Mouse (Mus musculus) lung, embryonic 14.5 days (tissue): ENCODE measurements around the gene Tgfbr1. TPM values are rescaled to one million over a fixed set of nuclear protein-coding genes. Genes with fewer than 3 reads are reported as not detected.
A peak's percentile ranks its signal among the peaks of the same experiment; 100 is the strongest.

ENCODE experiments used
- ATAC-seq: fragments of 200-750 bp; cut with Nextera tagmentation; 2 replicates; pipeline ENCODE4 v1.8.0; 2017; ENCODE audit warnings: mild to moderate bottlenecking, moderate TSS enrichment, moderate library complexity; ENCODE audit not compliant: insufficient read depth
- DNase-seq: peaks from one replicate; pipeline ENCODE4 v3.0.0-alpha.2; 2015
- H3K27ac ChIP-seq: fragments of 300-500 bp; sonication (generic); 2 replicates; pipeline ENCODE4 v1.5.1; 2014; ENCODE audit warnings: low read depth, mild to moderate bottlenecking, moderate library complexity
- H3K27me3 ChIP-seq: fragments of 300-500 bp; sonication (generic); 2 replicates; pipeline ENCODE4 v1.6.1; 2014; ENCODE audit warnings: low read length, control low read depth; ENCODE audit not compliant: insufficient read depth
- H3K36me3 ChIP-seq: fragments of 300-500 bp; sonication (generic); 2 replicates; pipeline ENCODE4 v1.6.1; 2014; ENCODE audit warnings: control low read depth; ENCODE audit not compliant: insufficient read depth
- H3K4me1 ChIP-seq: fragments of 300-500 bp; sonication (generic); 2 replicates; pipeline ENCODE4 v1.6.1; 2014; ENCODE audit warnings: antibody characterized with exemption, control low read depth; ENCODE audit not compliant: insufficient read depth
- H3K4me2 ChIP-seq: fragments of 300-500 bp; sonication (generic); 2 replicates; pipeline ENCODE4 v1.6.1; 2014; ENCODE audit warnings: mild to moderate bottlenecking
- H3K4me3 ChIP-seq: fragments of 300-500 bp; sonication (generic); 2 replicates; pipeline ENCODE4 v1.5.1; 2014; ENCODE audit warnings: low read depth, low read length
- H3K9ac ChIP-seq: fragments of 300-500 bp; sonication (generic); 2 replicates; pipeline ENCODE4 v1.6.1; 2014
- H3K9me3 ChIP-seq: fragments of 300-500 bp; sonication (generic); 2 replicates; pipeline ENCODE4 v1.6.1; 2016; ENCODE audit warnings: low read depth, low read length, control low read depth
- CTCF ChIP-seq: IDR thresholded peaks from 2 replicates; pipeline ENCODE4 v1.5.1; 2016; ENCODE audit warnings: antibody characterized with exemption, low read depth
- WGBS: fragments of 180-500 bp; shearing (Covaris S2); extraction: QIAGEN DNeasy Blood & Tissue Kit; methylation state at CpG from one replicate; pipeline ENCODE4 v1.1.7; 2014; 5-methylcytosine and 5-hydroxymethylcytosine counted together
- polyA plus RNA-seq: library from polyadenylated mRNA; unstranded; fragments of >200 nt; fragmentation: Nextera tagmentation; extraction: Ambion mirVana; gene quantifications from 2 replicates; pipeline ENCODE4 v1.2.1, GENCODE M21; 2014

The Tgfbr1 gene
- polyA plus RNA-seq, 1 experiment from 2014 or later: 36.6 TPM

DNA sequence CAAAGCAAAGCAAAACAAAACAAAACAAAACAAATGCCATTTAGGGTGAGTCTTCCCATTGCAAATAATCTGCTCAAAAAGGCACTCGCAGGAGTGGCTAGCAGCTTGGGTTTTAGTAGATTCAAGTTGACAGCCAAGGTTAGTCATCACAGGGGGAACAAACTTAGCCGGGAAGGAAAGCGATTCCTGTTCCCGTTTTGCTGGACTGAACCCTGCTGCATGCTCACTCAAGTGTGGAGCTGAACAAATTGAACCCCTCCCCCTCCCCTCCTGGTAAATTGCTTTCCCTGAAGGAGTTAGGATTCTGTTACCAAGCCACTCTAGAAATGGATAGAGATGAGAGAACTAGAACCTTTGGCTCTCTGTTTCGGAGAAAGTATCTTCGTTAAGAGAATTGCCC lies 3.3 kb upstream of the Tgfbr1 start:
- H3K4me2 ChIP-seq: no peak overlapping the region
- no peaks in the 10 kb centered on the region for H3K9me3 ChIP-seq
- no peaks in the 10 kb centered on the region for H3K27me3 ChIP-seq
- WGBS: 45% methylated on average over 6 of the region's 6 CpGs
- H3K4me3 ChIP-seq: no peak overlapping the region
- no peak overlapping the region for H3K9ac ChIP-seq
- TF ChIP-seq CTCF: no peak
- H3K36me3 ChIP-seq: no peaks in the 10 kb centered on the region
- H3K4me1 ChIP-seq: peaks cover 17% of the 10 kb centered on the region; the same call in 1 of the 2 replicates
- peak; percentile 25 for DNase-seq
- no peak for ATAC-seq
- H3K27ac ChIP-seq: no peak overlapping the region

GRCm38 (mm10) chr4:47351386-47352049 lies 1.5 kb upstream of the Tgfbr1 start:
- peak overlapping the region; percentile 32; the same call in 1 of the 2 replicates for H3K9ac ChIP-seq
- no peak for ATAC-seq
- H3K27ac ChIP-seq: peak overlapping the region; percentile 52; the same call in 1 of the 2 replicates
- no peaks in the 10 kb centered on the region for H3K9me3 ChIP-seq
- peak; percentile 78 for DNase-seq
- peak overlapping the region; percentile 90 for H3K4me2 ChIP-seq
- no peaks in the 10 kb centered on the region for H3K27me3 ChIP-seq
- 18% methylated on average over 9 of the region's 9 CpGs for WGBS
- peaks cover 12% of the 10 kb centered on the region; the same call in 1 of the 2 replicates for H3K4me1 ChIP-seq
- peak overlapping the region; percentile 92 for H3K4me3 ChIP-seq
- no peaks in the 10 kb centered on the region for H3K36me3 ChIP-seq
- TF ChIP-seq CTCF: peak; percentile 66

DNA sequence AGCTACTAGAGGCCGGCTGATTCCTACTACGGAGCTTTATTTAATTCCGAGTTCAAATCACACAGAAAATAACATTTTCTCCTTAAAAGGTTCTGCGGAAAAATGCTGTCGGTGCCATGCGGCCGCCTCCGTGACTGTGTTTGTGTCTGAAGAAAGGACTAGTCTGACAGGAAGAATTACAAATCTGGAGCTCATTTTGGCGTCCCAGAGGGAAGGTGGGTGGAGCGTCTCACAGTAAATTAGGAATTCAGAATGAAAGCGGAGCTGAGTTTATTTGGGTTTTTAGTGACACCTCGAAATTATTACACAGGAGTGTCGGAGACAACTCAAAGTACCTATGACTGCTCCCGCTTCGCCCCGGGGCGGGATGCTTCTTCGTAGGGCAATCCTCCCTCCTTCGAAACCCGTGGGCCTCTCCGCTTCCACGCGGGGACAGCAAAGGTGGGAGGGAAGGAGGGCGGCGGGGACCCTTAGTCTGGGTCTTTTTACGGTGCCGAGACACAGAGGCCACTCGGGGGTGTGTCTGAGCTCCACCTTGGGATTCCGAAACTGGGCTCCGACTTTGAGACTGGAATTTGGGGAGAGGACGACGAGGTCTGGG lies 861 bp upstream of the Tgfbr1 start:
- Histone ChIP-seq H3K4me3 (peak overlapping the region; percentile 92), H3K27me3 (no peaks in the 10 kb centered on the region), H3K4me2 (peak overlapping the region; percentile 90), H3K36me3 (no peaks in the 10 kb centered on the region), H3K4me1 (peaks cover 12% of the 10 kb centered on the region; the same call in 1 of the 2 replicates), H3K9me3 (no peaks in the 10 kb centered on the region), H3K27ac (peak overlapping the region; percentile 66), H3K9ac (peak overlapping the region; percentile 60)
- ATAC-seq: no peak; the same call in 1 of the 2 replicates
- WGBS: under 1% methylated on average over 32 of the region's 32 CpGs
- TF ChIP-seq CTCF: no peak
- DNase-seq: peak; percentile 77

- peaks cover 12% of the 10 kb centered on the region; the same call in 1 of the 2 replicates for H3K4me1 ChIP-seq
- peak overlapping the region; percentile 86 for H3K9ac ChIP-seq
- no peaks in the 10 kb centered on the region for H3K27me3 ChIP-seq
- H3K27ac ChIP-seq: peak overlapping the region; percentile 90
- peak; percentile 70 for DNase-seq
- H3K9me3 ChIP-seq: no peaks in the 10 kb centered on the region
- no peak for TF ChIP-seq CTCF
- under 1% methylated on average over 41 of the region's 73 CpGs for WGBS
- H3K4me2 ChIP-seq: peak overlapping the region; percentile 90
- no peaks in the 10 kb centered on the region for H3K36me3 ChIP-seq
- ATAC-seq: peak; percentile 72
- peak overlapping the region; percentile 92 for H3K4me3 ChIP-seq
Observed at GRCm38 (mm10) chr4:47353416-47354111, 542 bp downstream of the Tgfbr1 start.

DNA sequence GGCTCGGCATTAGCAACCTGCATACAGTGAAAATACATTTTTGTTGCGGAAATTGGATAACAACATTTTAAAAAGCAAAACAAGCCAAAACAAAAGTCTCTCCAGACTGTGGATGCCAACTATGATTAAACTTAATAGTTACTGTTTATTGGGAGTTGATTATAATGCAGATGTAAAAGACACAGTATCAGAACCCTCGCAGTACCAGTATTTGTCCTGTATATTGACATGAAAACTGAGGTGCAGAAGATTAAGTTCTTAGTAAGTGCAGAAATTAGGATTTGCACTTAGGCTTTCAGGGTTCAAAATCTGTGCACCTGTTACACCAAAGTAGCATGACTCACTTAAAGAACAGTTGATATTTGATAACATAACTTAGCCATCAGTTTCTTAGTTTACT lies 1.3 kb downstream of the Tgfbr1 start:
- H3K27me3 ChIP-seq: no peaks in the 10 kb centered on the region
- H3K9ac ChIP-seq: peak overlapping the region; percentile 86; the same call in 1 of the 2 replicates
- TF ChIP-seq CTCF: no peak
- H3K4me3 ChIP-seq: peak overlapping the region; percentile 92
- no peaks in the 10 kb centered on the region for H3K9me3 ChIP-seq
- no peaks in the 10 kb centered on the region for H3K36me3 ChIP-seq
- ATAC-seq (no peak), DNase-seq (no peak)
- 28% methylated on average over 3 of the region's 3 CpGs for WGBS
- H3K4me1 ChIP-seq: peaks cover 12% of the 10 kb centered on the region; the same call in 1 of the 2 replicates
- peak overlapping the region; percentile 90 for H3K4me2 ChIP-seq
- H3K27ac ChIP-seq: no peak overlapping the region

DNA sequence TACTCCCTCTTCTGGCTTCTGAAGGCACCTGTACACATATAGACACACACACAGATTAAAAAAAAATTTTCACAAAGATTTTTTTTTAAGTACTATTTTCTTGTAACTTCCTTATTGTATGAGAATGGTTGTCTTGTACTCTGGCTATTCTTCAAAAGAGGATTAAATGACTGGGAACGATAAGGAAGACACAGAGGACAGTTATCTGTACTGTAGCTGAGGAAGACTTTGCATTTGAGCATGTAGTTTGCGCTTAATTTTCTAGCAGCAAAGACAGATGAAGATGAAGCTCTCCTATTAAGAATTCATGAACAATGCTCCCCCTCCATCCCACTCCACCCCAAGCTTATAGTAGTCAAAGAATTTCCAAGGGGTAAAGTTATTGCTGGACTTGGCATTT lies 9.6 kb downstream of the Tgfbr1 start:
- no peaks in the 10 kb centered on the region for H3K36me3 ChIP-seq
- H3K27me3 ChIP-seq: no peaks in the 10 kb centered on the region
- ATAC-seq: no peak
- peaks cover 3% of the 10 kb centered on the region; the same call in 1 of the 2 replicates for H3K4me1 ChIP-seq
- no peaks in the 10 kb centered on the region for H3K9me3 ChIP-seq
- H3K27ac ChIP-seq: no peak overlapping the region
- no peak for DNase-seq
- WGBS: 86% methylated on average over 2 of the region's 2 CpGs
- H3K4me3 ChIP-seq: no peak overlapping the region
- no peak overlapping the region for H3K9ac ChIP-seq
- no peak for TF ChIP-seq CTCF
- no peak overlapping the region for H3K4me2 ChIP-seq

DNA sequence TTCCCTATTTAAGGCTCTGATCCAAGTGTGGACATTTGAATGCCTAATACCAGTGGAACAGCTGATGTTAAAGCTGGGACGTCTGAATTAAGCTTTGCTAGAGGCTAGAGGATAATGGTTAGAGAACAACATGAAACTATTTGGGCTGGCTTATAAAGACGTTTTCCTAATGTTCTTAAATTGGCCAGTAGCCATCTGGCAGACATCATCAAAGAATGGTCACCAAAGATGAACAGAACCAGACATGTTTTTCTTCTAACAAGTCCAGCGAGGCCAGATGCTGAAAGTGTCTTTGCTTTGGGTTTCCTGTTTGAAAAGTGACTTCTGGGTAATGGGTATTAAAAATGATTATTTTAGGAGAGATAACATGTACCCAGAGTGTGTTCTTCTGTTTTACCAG lies 10.1 kb downstream of the Tgfbr1 start:
- Histone ChIP-seq H3K9me3 (no peaks in the 10 kb centered on the region), H3K4me3 (no peak overlapping the region), H3K4me1 (peaks cover 3% of the 10 kb centered on the region; the same call in 1 of the 2 replicates), H3K27me3 (no peaks in the 10 kb centered on the region), H3K4me2 (no peak overlapping the region), H3K9ac (no peak overlapping the region), H3K36me3 (no peaks in the 10 kb centered on the region), H3K27ac (no peak overlapping the region)
- DNase-seq (peak; percentile 82), ATAC-seq (no peak)
- 27% methylated on average over 3 of the region's 3 CpGs for WGBS
- no peak for TF ChIP-seq CTCF
